Mouse (Mus musculus) forebrain, embryonic 13.5 days (tissue): ENCODE results near the gene Mapk11. TPM values are rescaled to one million over a fixed set of nuclear protein-coding genes. Genes with fewer than 3 reads are reported as not detected.

Source experiments
- ATAC-seq: fragments of 200-750 bp; cut with Nextera tagmentation; 2 replicates; pipeline ENCODE4 v1.8.0; 2017
- H3K27ac ChIP-seq: fragments of 300-500 bp; sonication (generic); 2 replicates; pipeline ENCODE4 v1.5.1; 2015; ENCODE audit warnings: inconsistent platforms, mild to moderate bottlenecking, moderate library complexity
- H3K27me3 ChIP-seq: fragments of 300-500 bp; sonication (generic); 2 replicates; pipeline ENCODE4 v1.6.1; 2015; ENCODE audit warnings: mild to moderate bottlenecking, inconsistent platforms
- H3K36me3 ChIP-seq: fragments of 300-500 bp; sonication (generic); 2 replicates; pipeline ENCODE4 v1.6.1; 2015; ENCODE audit warnings: mild to moderate bottlenecking, inconsistent platforms; ENCODE audit not compliant: poor library complexity, severe bottlenecking
- H3K4me1 ChIP-seq: fragments of 300-500 bp; sonication (generic); 2 replicates; pipeline ENCODE4 v1.6.1; 2015; ENCODE audit warnings: inconsistent platforms
- H3K4me2 ChIP-seq: fragments of 300-500 bp; sonication (generic); 2 replicates; pipeline ENCODE4 v1.6.1; 2015; ENCODE audit warnings: inconsistent platforms, mild to moderate bottlenecking, moderate library complexity
- H3K4me3 ChIP-seq: fragments of 300-500 bp; sonication (generic); 2 replicates; pipeline ENCODE4 v1.5.1; 2015; ENCODE audit warnings: mild to moderate bottlenecking, inconsistent platforms
- H3K9ac ChIP-seq: fragments of 300-500 bp; sonication (generic); 2 replicates; pipeline ENCODE4 v1.6.1; 2015; ENCODE audit warnings: mild to moderate bottlenecking, inconsistent platforms
- H3K9me3 ChIP-seq: fragments of 300-500 bp; sonication (generic); replicated peaks from 2 replicates; pipeline ENCODE4 v1.6.1; 2016; ENCODE audit warnings: inconsistent platforms
- WGBS: fragments of 180-500 bp; shearing (Covaris S2); methylation state at CpG from one replicate; pipeline ENCODE4 v1.1.7; 2015; 5-methylcytosine and 5-hydroxymethylcytosine counted together
- polyA plus RNA-seq: library from polyadenylated mRNA; unstranded; fragments of >200 nt; fragmentation: Nextera tagmentation; extraction: Ambion mirVana; gene quantifications from 2 replicates; pipeline ENCODE4 v1.2.1, GENCODE M21; 2015

Mapk11 gene
- polyA plus RNA-seq, 1 experiment from 2014 or later: 43.0 TPM

DNA sequence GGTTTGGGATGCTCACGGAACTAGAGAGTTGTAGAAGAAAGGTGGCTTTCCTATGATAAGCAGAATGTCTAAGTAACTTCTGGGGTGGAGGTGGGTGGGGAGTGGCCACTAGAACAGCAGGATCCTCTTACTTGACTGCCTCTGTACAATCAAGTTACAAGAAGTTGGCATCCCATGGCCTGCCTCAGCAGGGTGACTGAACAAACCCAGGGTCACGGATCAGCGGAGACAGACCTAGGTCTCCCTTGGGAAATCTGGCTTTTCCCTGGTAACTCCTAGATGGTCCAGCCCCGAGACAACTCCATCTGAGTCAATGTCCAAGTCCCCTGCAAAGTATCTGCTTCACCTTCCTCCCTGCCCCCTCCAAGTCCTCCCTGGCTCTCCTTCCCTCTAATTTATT lies 1.5 kb downstream of the Mapk11 start:
- Histone ChIP-seq H3K9me3 (no peaks in the 10 kb centered on the region), H3K27me3 (no peaks in the 10 kb centered on the region), H3K9ac (peak overlapping the region; percentile 88), H3K36me3 (peaks cover 33% of the 10 kb centered on the region), H3K4me3 (peak overlapping the region; percentile 75), H3K4me1 (peaks cover 49% of the 10 kb centered on the region), H3K4me2 (peak overlapping the region; percentile 78), H3K27ac (no peak overlapping the region)
- ATAC-seq: no peak
- WGBS: 49% methylated on average over 4 of the region's 4 CpGs

DNA sequence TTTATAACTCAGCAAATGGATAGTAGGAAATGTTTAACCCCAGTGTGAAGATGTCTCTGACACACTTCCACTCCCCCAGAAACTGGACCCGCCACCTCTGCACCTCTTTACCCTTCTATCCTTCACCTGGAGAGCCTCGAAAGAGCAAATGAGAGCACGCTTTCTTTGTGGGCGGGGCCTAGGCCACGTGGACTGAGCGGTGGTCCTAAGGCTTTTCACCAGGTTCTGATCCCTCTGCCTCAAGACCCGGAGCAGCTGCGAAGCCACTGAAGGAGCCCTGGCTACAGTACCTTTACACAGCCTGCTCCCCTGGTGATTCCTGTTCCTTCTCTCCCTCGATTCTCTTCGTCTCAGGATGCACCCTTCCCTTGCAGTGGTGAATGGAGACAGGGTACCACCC lies 2.0 kb downstream of the Mapk11 start:
- no peaks in the 10 kb centered on the region for H3K9me3 ChIP-seq
- ATAC-seq: no peak
- H3K27ac ChIP-seq: no peak overlapping the region
- WGBS: 19% methylated on average over 10 of the region's 10 CpGs
- peak overlapping the region; percentile 75 for H3K4me3 ChIP-seq
- H3K36me3 ChIP-seq: peaks cover 37% of the 10 kb centered on the region
- H3K9ac ChIP-seq: peak overlapping the region; percentile 88
- no peaks in the 10 kb centered on the region for H3K27me3 ChIP-seq
- H3K4me2 ChIP-seq: peak overlapping the region; percentile 78
- H3K4me1 ChIP-seq: peaks cover 45% of the 10 kb centered on the region

- Histone ChIP-seq H3K4me2 (peak overlapping the region; percentile 78), H3K27me3 (no peaks in the 10 kb centered on the region), H3K36me3 (peaks cover 41% of the 10 kb centered on the region), H3K9me3 (no peaks in the 10 kb centered on the region), H3K4me1 (peaks cover 40% of the 10 kb centered on the region), H3K27ac (peak overlapping the region; percentile 54), H3K9ac (peak overlapping the region; percentile 88), H3K4me3 (peak overlapping the region; percentile 75)
- 7% methylated on average over 16 of the region's 16 CpGs for WGBS
- ATAC-seq: 0 out of 2 replicates have a peak, but pooled peaks have one; percentile 5
Measured at GRCm38 (mm10) chr15:89147024-89147423, 2.4 kb downstream of the Mapk11 start.

GRCm38 (mm10) chr15:89146537-89146936 lies 2.9 kb downstream of the Mapk11 start:
- peak overlapping the region; percentile 75 for H3K4me3 ChIP-seq
- H3K27me3 ChIP-seq: no peaks in the 10 kb centered on the region
- ATAC-seq: peak; percentile 41; the same call in 1 of the 2 replicates
- H3K27ac ChIP-seq: peak overlapping the region; percentile 54
- H3K4me1 ChIP-seq: peaks cover 37% of the 10 kb centered on the region
- H3K4me2 ChIP-seq: peak overlapping the region; percentile 78
- WGBS: 3% methylated on average over 27 of the region's 27 CpGs
- H3K36me3 ChIP-seq: peaks cover 41% of the 10 kb centered on the region
- H3K9me3 ChIP-seq: no peaks in the 10 kb centered on the region
- H3K9ac ChIP-seq: peak overlapping the region; percentile 88

GRCm38 (mm10) chr15:89145813-89146350 lies 3.5 kb downstream of the Mapk11 start:
- H3K9me3 ChIP-seq: no peaks in the 10 kb centered on the region
- H3K4me1 ChIP-seq: peaks cover 42% of the 10 kb centered on the region
- H3K27me3 ChIP-seq: no peaks in the 10 kb centered on the region
- H3K27ac ChIP-seq: no peak overlapping the region
- no peak for ATAC-seq
- peak overlapping the region; percentile 78 for H3K4me2 ChIP-seq
- H3K4me3 ChIP-seq: peak overlapping the region; percentile 75
- H3K9ac ChIP-seq: no peak overlapping the region
- 84% methylated on average over 24 of the region's 24 CpGs for WGBS
- peaks cover 41% of the 10 kb centered on the region for H3K36me3 ChIP-seq

GRCm38 (mm10) chr15:89144965-89145364 lies 4.5 kb downstream of the Mapk11 start:
- peaks cover 46% of the 10 kb centered on the region for H3K4me1 ChIP-seq
- H3K9ac ChIP-seq: no peak overlapping the region
- no peak for ATAC-seq
- no peak overlapping the region for H3K4me3 ChIP-seq
- WGBS: 95% methylated on average over 11 of the region's 11 CpGs
- H3K27ac ChIP-seq: no peak overlapping the region
- H3K4me2 ChIP-seq: no peak overlapping the region
- H3K36me3 ChIP-seq: peaks cover 41% of the 10 kb centered on the region
- 0 out of 2 replicates have a peak, but pooled peaks cover 3% of the 10 kb centered on the region for H3K27me3 ChIP-seq
- no peaks in the 10 kb centered on the region for H3K9me3 ChIP-seq

- 89% methylated on average over 2 of the region's 2 CpGs for WGBS
- peaks cover 44% of the 10 kb centered on the region for H3K4me1 ChIP-seq
- no peak for ATAC-seq
Measured at GRCm38 (mm10) chr15:89143134-89143533, 6.3 kb downstream of the Mapk11 start.

GRCm38 (mm10) chr15:89141905-89142304 lies 7.5 kb downstream of the Mapk11 start:
- Histone ChIP-seq H3K36me3 (peaks cover 41% of the 10 kb centered on the region), H3K4me2 (no peak overlapping the region), H3K27ac (no peak overlapping the region), H3K4me3 (no peak overlapping the region), H3K9me3 (no peaks in the 10 kb centered on the region), H3K4me1 (peaks cover 33% of the 10 kb centered on the region), H3K27me3 (peaks cover 12% of the 10 kb centered on the region; the same call in 1 of the 2 replicates), H3K9ac (no peak overlapping the region)
- no peak for ATAC-seq
- WGBS: 83% methylated on average over 4 of the region's 4 CpGs

More at GRCm38 (mm10) chr15:89143134-89143533, 6.3 kb downstream of the Mapk11 start:
- H3K4me2 ChIP-seq: no peak overlapping the region
- H3K9ac ChIP-seq: no peak overlapping the region
- H3K27me3 ChIP-seq: peaks cover 12% of the 10 kb centered on the region; the same call in 1 of the 2 replicates
- H3K27ac ChIP-seq: no peak overlapping the region
- H3K4me3 ChIP-seq: no peak overlapping the region
- H3K36me3 ChIP-seq: peaks cover 41% of the 10 kb centered on the region
- H3K9me3 ChIP-seq: no peaks in the 10 kb centered on the region

DNA sequence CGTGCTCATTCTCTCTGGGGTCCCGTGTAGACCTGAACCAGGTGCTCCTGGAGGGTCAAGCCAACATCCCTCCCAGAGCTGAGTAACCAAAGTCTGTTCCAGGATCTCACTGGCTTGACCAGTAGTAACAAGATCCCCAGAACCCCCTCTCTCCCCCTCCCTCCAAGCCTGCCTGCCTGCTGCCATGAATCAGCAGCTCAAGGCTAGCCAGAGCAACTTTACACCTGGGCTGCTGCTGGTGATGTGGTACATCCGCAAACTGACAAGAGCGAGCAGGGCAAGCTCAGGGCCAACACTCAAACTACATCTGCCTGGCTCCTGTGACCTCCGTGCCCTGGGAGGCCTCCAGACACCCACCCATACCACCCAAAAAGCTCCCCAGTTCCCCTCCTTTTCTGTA lies 8.0 kb downstream of the Mapk11 start:
- Histone ChIP-seq H3K36me3 (peaks cover 41% of the 10 kb centered on the region), H3K4me2 (peak overlapping the region; percentile 97; the same call in 1 of the 2 replicates), H3K9me3 (no peaks in the 10 kb centered on the region), H3K27ac (no peak overlapping the region), H3K27me3 (peaks cover 12% of the 10 kb centered on the region; the same call in 1 of the 2 replicates), H3K9ac (no peak overlapping the region), H3K4me3 (no peak overlapping the region), H3K4me1 (peaks cover 29% of the 10 kb centered on the region)
- 32% methylated on average over 5 of the region's 5 CpGs for WGBS
- no peak for ATAC-seq

GRCm38 (mm10) chr15:89140659-89141252 lies 8.7 kb downstream of the Mapk11 start, which contains the start of gene Mapk12:
TSS of gene Mapk12 (minus strand) at chr15:89140703.
- peaks cover 36% of the 10 kb centered on the region for H3K36me3 ChIP-seq
- WGBS: 1% methylated on average over 20 of the region's 21 CpGs
- H3K9me3 ChIP-seq: no peaks in the 10 kb centered on the region
- H3K27ac ChIP-seq: no peak within 1 kb of the TSS
- H3K27me3 ChIP-seq: peaks cover 12% of the 10 kb centered on the region; the same call in 1 of the 2 replicates
- peaks cover 24% of the 10 kb centered on the region for H3K4me1 ChIP-seq
- peak within 1 kb of the TSS; percentile 55 for H3K4me3 ChIP-seq
- ATAC-seq: peak; percentile 60
- H3K9ac ChIP-seq: peak within 1 kb of the TSS; percentile 76
- H3K4me2 ChIP-seq: peak within 1 kb of the TSS; percentile 97

DNA sequence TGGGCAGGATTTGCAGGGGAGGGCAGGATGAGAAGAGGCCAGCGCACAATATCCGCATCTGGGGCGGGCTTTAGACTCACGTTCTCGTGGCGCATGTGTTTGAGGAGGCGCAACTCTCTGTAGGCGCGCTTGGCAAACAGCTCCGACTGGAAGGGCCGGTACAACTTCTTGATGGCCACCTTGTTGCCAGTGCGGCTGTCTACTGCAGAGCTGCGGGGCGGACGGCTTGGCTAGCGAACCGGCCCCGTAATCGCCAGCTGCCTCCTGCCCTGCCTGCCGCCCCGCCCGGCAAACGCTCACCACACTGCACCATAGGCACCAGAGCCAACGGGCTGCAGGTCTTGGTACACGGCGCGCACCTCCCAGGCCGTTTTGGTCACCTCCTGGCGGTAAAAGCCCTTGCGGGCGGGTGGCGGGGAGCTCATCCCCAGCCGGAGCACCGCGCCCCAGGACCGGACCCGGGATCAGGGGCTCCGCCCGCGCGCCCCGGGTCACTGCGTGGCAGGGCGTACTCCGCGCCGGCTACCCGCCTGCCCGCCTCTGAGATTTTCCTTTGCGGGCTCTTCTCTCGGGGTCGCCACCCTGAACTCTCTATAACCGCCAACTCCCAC lies 9.3 kb downstream of the Mapk11 start:
- Histone ChIP-seq H3K4me3 (peak overlapping the region; percentile 55), H3K27ac (no peak overlapping the region), H3K36me3 (peaks cover 30% of the 10 kb centered on the region), H3K4me1 (peaks cover 24% of the 10 kb centered on the region), H3K9ac (peak overlapping the region; percentile 76), H3K27me3 (peaks cover 12% of the 10 kb centered on the region; the same call in 1 of the 2 replicates), H3K9me3 (no peaks in the 10 kb centered on the region), H3K4me2 (peak overlapping the region; percentile 97)
- WGBS: under 1% methylated on average over 53 of the region's 53 CpGs
- ATAC-seq: peak; percentile 36

- Histone ChIP-seq H3K27ac (no peak overlapping the region), H3K9me3 (no peaks in the 10 kb centered on the region), H3K9ac (no peak overlapping the region), H3K4me1 (peaks cover 24% of the 10 kb centered on the region), H3K4me3 (no peak overlapping the region), H3K36me3 (peaks cover 14% of the 10 kb centered on the region), H3K27me3 (peaks cover 12% of the 10 kb centered on the region; the same call in 1 of the 2 replicates), H3K4me2 (no peak overlapping the region)
- no peak for ATAC-seq
- WGBS: 90% methylated on average over 6 of the region's 6 CpGs
Measured at GRCm38 (mm10) chr15:89138531-89138930, 10.9 kb downstream of the Mapk11 start.
